Mouse (Mus musculus): Measurements from ENCODE around the gene Zfp292. TPM values are rescaled to one million over a fixed set of nuclear protein-coding genes. Genes with fewer than 3 reads are reported as not detected.

Zfp292 gene
- polyA plus RNA-seq, 1 experiment from 2014 or later, result 45.5 TPM

- Histone ChIP-seq H3K27ac (no peak overlapping the region), H3K9me3 (no peaks in the 10 kb centered on the region), H3K4me1 (no peaks in the 10 kb centered on the region), H3K27me3 (no peaks in the 10 kb centered on the region), H3K4me3 (replicated peaks) (no peak overlapping the region), H3K36me3 (replicated peaks) (no peaks in the 10 kb centered on the region), H3K4me2 (no peak overlapping the region), H3K9ac (no peak overlapping the region)
- WGBS, result 38% methylated on average over 4 of the region's 4 CpGs
- no peak for ATAC-seq (ENCODE audit: low FRiP score)
These were observed 100.0 kb downstream of the Zfp292 start for GRCm38 (mm10) chr4:34782730-34783129.

DNA sequence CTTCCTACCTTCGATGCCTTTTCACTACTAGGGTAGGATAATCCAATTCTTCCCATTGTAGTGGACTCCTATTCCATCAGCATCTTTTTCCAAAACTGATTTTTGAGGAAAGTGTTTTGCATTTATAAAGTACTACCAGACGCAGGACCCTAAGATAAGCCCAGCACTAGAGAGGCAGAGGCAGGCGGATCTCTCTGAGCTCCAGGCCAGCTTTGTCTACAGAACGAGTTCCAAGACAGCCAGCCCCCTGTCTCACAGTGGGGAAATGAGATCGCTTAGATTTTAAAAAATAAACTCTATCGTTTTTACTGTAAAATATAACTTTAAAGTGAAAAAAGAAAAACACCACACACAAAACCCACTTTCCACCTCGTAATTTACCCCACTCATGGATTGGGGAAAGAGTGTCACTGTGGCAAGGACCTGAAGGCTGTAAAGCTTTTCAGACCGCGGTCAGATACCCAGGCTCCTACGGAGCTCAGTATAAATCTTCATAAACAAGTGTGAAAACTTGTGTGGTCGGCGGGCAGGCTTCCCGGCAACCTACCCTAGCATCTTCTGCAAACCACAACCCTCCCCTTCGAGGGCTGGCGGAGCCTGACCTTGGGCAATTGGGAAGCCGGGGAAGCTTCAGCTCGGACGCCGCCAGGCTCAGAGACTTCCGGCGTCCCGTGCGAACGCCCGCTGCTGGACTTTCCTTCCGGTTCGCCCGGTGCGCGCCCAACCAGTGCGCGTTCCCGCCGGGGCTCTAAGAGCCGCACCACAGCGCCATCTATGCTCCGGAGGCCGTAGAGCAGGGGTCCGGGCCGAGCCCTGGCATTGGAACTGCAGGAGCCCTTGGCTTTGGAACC lies 104.9 kb downstream of the Zfp292 start, which contains the start of gene Smim8:
Gene Smim8, minus strand, starts transcription at position 747 of the 851 bp plus-strand sequence.
- Histone ChIP-seq H3K4me2 (peak within 1 kb of the TSS; percentile 72), H3K36me3 (replicated peaks) (no peaks in the 10 kb centered on the region), H3K27me3 (no peaks in the 10 kb centered on the region), H3K27ac (peak within 1 kb of the TSS; percentile 82), H3K4me3 (replicated peaks) (peak within 1 kb of the TSS; percentile 66), H3K4me1 (peaks cover 3% of the 10 kb centered on the region; the same call in 1 of the 2 replicates), H3K9ac (peak within 1 kb of the TSS; percentile 68), H3K9me3 (no peaks in the 10 kb centered on the region)
- peak; percentile 95 for ATAC-seq (ENCODE audit: low FRiP score)
- 5% methylated on average over 40 of the region's 40 CpGs for WGBS

DNA sequence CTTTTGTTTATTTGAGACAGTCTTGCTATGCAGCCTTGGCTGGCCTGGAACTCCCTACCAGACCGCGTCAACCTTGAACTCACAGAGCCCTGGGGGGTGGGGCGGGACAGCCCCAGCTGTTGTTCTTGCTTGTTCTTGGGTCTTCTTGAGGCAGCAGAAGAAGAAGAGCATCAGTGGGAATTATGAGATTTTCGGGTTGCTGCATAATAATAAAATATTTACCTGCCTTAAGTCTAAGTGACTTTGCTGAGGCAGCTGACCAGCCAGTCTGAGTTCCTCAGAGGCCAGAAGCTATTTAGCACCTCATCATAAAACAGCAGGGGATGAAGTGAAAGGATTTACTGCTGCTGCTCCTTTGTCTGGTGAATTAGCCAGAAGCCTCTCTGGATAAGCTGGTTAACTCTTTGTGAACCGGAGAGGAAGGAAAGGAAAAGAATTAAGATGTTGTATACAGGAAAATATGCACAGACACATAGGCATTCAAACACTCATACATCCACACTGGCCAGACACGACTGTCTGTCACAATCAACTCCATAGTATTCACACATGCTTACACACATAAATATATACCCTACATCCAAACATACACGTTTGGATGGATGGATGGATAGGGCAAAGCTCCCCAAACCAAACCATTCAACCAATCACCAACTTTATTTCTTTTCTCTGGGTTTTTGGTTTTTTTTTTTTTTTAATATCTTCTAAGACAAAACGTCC lies 110.9 kb downstream of the Zfp292 start:
- H3K9me3 ChIP-seq, result no peaks in the 10 kb centered on the region
- peaks cover 20% of the 10 kb centered on the region; the same call in 1 of the 2 replicates for H3K36me3 ChIP-seq (replicated peaks)
- H3K27ac ChIP-seq, result peak overlapping the region; percentile 19; the same call in 1 of the 2 replicates
- no peak overlapping the region for H3K4me2 ChIP-seq
- peaks cover 7% of the 10 kb centered on the region for H3K4me1 ChIP-seq
- WGBS, result 8% methylated on average over 8 of the region's 8 CpGs
- H3K4me3 ChIP-seq (replicated peaks), result no peak overlapping the region
- no peaks in the 10 kb centered on the region for H3K27me3 ChIP-seq
- no peak for ATAC-seq (ENCODE audit: low FRiP score)
- no peak overlapping the region for H3K9ac ChIP-seq

DNA sequence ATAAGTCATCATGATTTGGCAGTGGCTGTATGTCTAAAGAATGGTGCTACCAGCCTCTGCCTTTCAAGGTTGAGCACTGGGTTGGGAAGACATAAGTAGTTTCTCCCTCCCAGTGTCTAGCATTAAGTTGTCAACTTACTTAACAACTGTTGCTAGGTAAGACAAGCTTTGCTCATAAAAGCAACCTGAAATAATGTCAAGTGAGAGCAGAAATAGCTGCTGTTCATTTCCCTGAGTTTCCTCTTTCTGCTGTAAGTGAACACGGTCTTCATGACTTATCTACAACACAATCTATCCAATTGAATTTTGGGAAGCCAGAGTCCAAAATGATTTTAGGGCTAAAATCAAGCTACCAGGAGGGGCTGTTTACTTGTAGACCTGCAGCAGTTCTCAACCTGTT lies 126.6 kb downstream of the Zfp292 start, which contains the start of gene Gm136:
Gene Gm136, minus strand, starts transcription at position 101 of the 400 bp plus-strand sequence.
- H3K36me3 ChIP-seq (replicated peaks), result no peaks in the 10 kb centered on the region
- no peak within 1 kb of the TSS for H3K9ac ChIP-seq
- no peak within 1 kb of the TSS for H3K4me2 ChIP-seq
- H3K4me3 ChIP-seq (replicated peaks), result no peak within 1 kb of the TSS
- no peaks in the 10 kb centered on the region for H3K4me1 ChIP-seq
- H3K27ac ChIP-seq, result no peak within 1 kb of the TSS
- 87% methylated on average over 1 of the region's 1 CpGs for WGBS
- ATAC-seq (ENCODE audit: low FRiP score), result no peak
- H3K27me3 ChIP-seq, result no peaks in the 10 kb centered on the region
- no peaks in the 10 kb centered on the region for H3K9me3 ChIP-seq

Other genes with a start within 250 kb of the Zfp292 start
- 50.2 and 50.8 TPM in 2 replicates for gene Slc35a1, start 195.5 kb downstream of the Zfp292 start, polyA plus RNA-seq (2016; fragmentation: Nextera tagmentation; extraction: Ambion mirVana)
- 1.4 and 1.8 TPM in 2 replicates for gene Cfap206, start 152.8 kb downstream of the Zfp292 start, polyA plus RNA-seq (2016; fragmentation: Nextera tagmentation; extraction: Ambion mirVana)
- gene Gm136, start 126.7 kb downstream of the Zfp292 start, polyA plus RNA-seq (2016; fragmentation: Nextera tagmentation; extraction: Ambion mirVana), result not detected in 2 replicates
- gene Smim8, start 104.5 kb downstream of the Zfp292 start, polyA plus RNA-seq (2016; fragmentation: Nextera tagmentation; extraction: Ambion mirVana), result 49.9 and 50.2 TPM in 2 replicates
- 0.34 TPM in 1 of 2 replicates, not detected in the other for gene Cga, start 10.8 kb upstream of the Zfp292 start, polyA plus RNA-seq (2016; fragmentation: Nextera tagmentation; extraction: Ambion mirVana)

All from forebrain, embryonic 12.5 days (tissue).